ENCODE assay signal across 7 mouse cellular contexts in genomic region chr17:6432456-6432855, GRCm38 (mm10). TPM values are rescaled to one million over a fixed set of nuclear protein-coding genes. Genes with fewer than 3 reads are reported as not detected.
DNase-seq lines count a peak whose midpoint lies in the region; ATAC-seq and TF ChIP-seq lines count a peak whose summit lies in the region.
"Not testable (repeated sequence)": the region's sequence is repeated elsewhere in the genome, so short reads cannot be mapped to it uniquely, and the experiment has no call there.

No protein-coding gene starts in this region.

- WGBS in hindbrain, embryonic 10.5 days = 95% methylated on average over 3 of the region's 4 CpGs
- WGBS in midbrain, embryonic 11.5 days = 89% methylated on average over 2 of the region's 4 CpGs

- H3K36me3 ChIP-seq in MEL (ENCODE audit: control insufficient read depth in 1 of 2, insufficient read depth in 2 of 2, low read length in 2 of 2); midbrain, embryonic 11.5 days (ENCODE audit: control insufficient read depth, insufficient read depth, low read length); splenic B cell, adult 2 months (ENCODE audit: control insufficient read depth, insufficient read depth, low read length, poor library complexity, severe bottlenecking): not testable (repeated sequence)
- H3K36me3 ChIP-seq in hindbrain, embryonic 10.5 days = peaks cover 24% of the 10 kb centered on the region

- H3K27ac ChIP-seq in MEL (ENCODE audit: control insufficient read depth, low read depth, low read length); hindbrain, embryonic 10.5 days; layer of hippocampus, adult 2 months; midbrain, embryonic 11.5 days (ENCODE audit: low read depth, low read length): not testable (repeated sequence)

- not testable (repeated sequence) for TF ChIP-seq POLR2A in MEL (IDR thresholded peaks at IDR 0.05; ENCODE audit: control insufficient read depth in 1 of 2, insufficient read depth in 1 of 2, low read depth in 1 of 2, low read length in 2 of 2, poor library complexity in 1 of 2)

- not testable (repeated sequence) for TF ChIP-seq CTCF in MEL (IDR thresholded peaks at IDR 0.05 in 2 of 3, conservative IDR thresholded peaks at IDR 0.05 in 1 of 3; ENCODE audit: control insufficient read depth in 1 of 3, insufficient read depth in 1 of 3, low read depth in 2 of 3, low read length in 3 of 3, poor library complexity in 1 of 3, severe bottlenecking in 1 of 3)
- TF ChIP-seq CTCF in layer of hippocampus, adult 2 months (conservative IDR thresholded peaks at IDR 0.05) = peak; percentile 34

- H3K9me3 ChIP-seq in MEL (replicated peaks; ENCODE audit: insufficient read depth, low read length); hindbrain, embryonic 10.5 days; midbrain, embryonic 11.5 days (ENCODE audit: control insufficient read depth, low read length): not testable (repeated sequence)

- peak; percentile 47 for DNase-seq in A20 (ENCODE audit: low read depth, low spot score)
- peak; percentile 34 for DNase-seq in MEL (ENCODE audit: low read depth, low spot score)
- DNase-seq in adipocyte (ENCODE audit: low spot score) = peak; percentile 30
- peak; percentile 1 for DNase-seq in hindbrain, embryonic 10.5 days (ENCODE audit: low spot score)
- not testable (repeated sequence) for DNase-seq in layer of hippocampus, adult 2 months (ENCODE audit: low spot score in 2 of 2)
- DNase-seq in midbrain, embryonic 11.5 days (ENCODE audit: low spot score, missing footprints) = peak; percentile 65
- DNase-seq in splenic B cell, adult 2 months (ENCODE audit: low read depth, low spot score) = peak; percentile 23

- ATAC-seq in midbrain, embryonic 11.5 days (ENCODE audit: low FRiP score) = not testable (repeated sequence)

- TF ChIP-seq RAD21 in MEL (IDR thresholded peaks at IDR 0.05; ENCODE audit: low read depth, low read length) = not testable (repeated sequence)

- H3K4me2 ChIP-seq in midbrain, embryonic 11.5 days = not testable (repeated sequence)

- H3K4me3 ChIP-seq in MEL (ENCODE audit: control insufficient read depth in 1 of 2, insufficient read depth in 1 of 2, low read depth in 2 of 2, low read length in 2 of 2); hindbrain, embryonic 10.5 days; layer of hippocampus, adult 2 months; midbrain, embryonic 11.5 days (ENCODE audit: low read depth, low read length): not testable (repeated sequence)

- H3K27me3 ChIP-seq in MEL (ENCODE audit: control insufficient read depth in 1 of 2, insufficient read depth in 2 of 2, low read length in 2 of 2); hindbrain, embryonic 10.5 days (ENCODE audit: insufficient read depth, poor library complexity, severe bottlenecking); midbrain, embryonic 11.5 days (ENCODE audit: control insufficient read depth, insufficient read depth, low read length); splenic B cell, adult 2 months (ENCODE audit: control insufficient read depth, insufficient read depth, low read length, poor library complexity, severe bottlenecking): not testable (repeated sequence)

- not testable (repeated sequence) for TF ChIP-seq EP300 in MEL (IDR thresholded peaks at IDR 0.05; ENCODE audit: low read depth in 1 of 2, low read length in 2 of 2)

- H3K9ac ChIP-seq in MEL (ENCODE audit: control insufficient read depth, low read depth, low read length, poor library complexity, severe bottlenecking); midbrain, embryonic 11.5 days (ENCODE audit: low read length): not testable (repeated sequence)

- not testable (repeated sequence) for H3K79me2 ChIP-seq in MEL (ENCODE audit: control insufficient read depth, insufficient read depth, low read length, poor library complexity)

- not testable (repeated sequence) for H3K4me1 ChIP-seq in MEL (ENCODE audit: control insufficient read depth in 1 of 2, insufficient read depth in 2 of 2, low read length in 2 of 2); midbrain, embryonic 11.5 days (ENCODE audit: control insufficient read depth, insufficient read depth, low read length)
- peaks cover 11% of the 10 kb centered on the region for H3K4me1 ChIP-seq in hindbrain, embryonic 10.5 days (replicated peaks)

TF ChIP-seq in MEL, 35 proteins besides CTCF, POLR2A, EP300 and RAD21:
- 0 out of 2 replicates have a peak, but pooled peaks have one; percentile 36 for TF ChIP-seq ZNF384 (IDR thresholded peaks at IDR 0.05; ENCODE audit: low read depth, low read length)
- peak; percentile 15; the same call in 1 of the 2 replicates for TF ChIP-seq SMC3 (IDR thresholded peaks at IDR 0.05; ENCODE audit: low read depth, low read length)

RNA-seq across cellular contexts. Expression of gene Dynlt1b, which starts 2.5 kb away (rescaled TPM):
- 162 and 184 TPM in 2 replicates for total RNA-seq in MEL (2012; rRNA removed)
- polyA plus RNA-seq in MEL (2012; ENCODE audit: insufficient read depth in 1 of 2, insufficient read length in 2 of 2, low read depth in 1 of 2, low replicate concordance in 2 of 2, missing spikeins in 1 of 2) = 100 to 1,000 TPM in 1 of 2 experiments, not detected in 1; 263 TPM
- 585 and 814 TPM in 2 replicates for polyA plus RNA-seq in hindbrain, embryonic 10.5 days (2016; fragmentation: Nextera tagmentation; extraction: Ambion mirVana)
- 10 to 100 TPM; 44.1 to 45.3 TPM for total RNA-seq in layer of hippocampus, adult 2 months (2021)
- polyA plus RNA-seq in midbrain, embryonic 11.5 days (2014; fragmentation: Nextera tagmentation; extraction: Ambion mirVana) = 673 and 680 TPM in 2 replicates
